Mouse (Mus musculus) splenic B cell, adult 2 months (primary cell): ENCODE data around the gene Tmem44.
A peak's percentile ranks its signal among the peaks of the same experiment; 100 is the strongest.

ENCODE experiments used
- DNase-seq: peaks from one replicate; pipeline ENCODE4 v3.0.0-alpha.2; 2011; ENCODE audit warnings: low read depth, low spot score
- H3K27me3 ChIP-seq: 2 replicates; pipeline ENCODE4 v1.6.1; 2012; ENCODE audit warnings: mild to moderate bottlenecking, low read length, moderate library complexity, mixed read lengths; ENCODE audit not compliant: control insufficient read depth, poor library complexity, insufficient read depth, severe bottlenecking
- H3K36me3 ChIP-seq: 2 replicates; pipeline ENCODE4 v1.6.1; 2012; ENCODE audit warnings: mild to moderate bottlenecking, low read length, moderate library complexity, mixed read lengths; ENCODE audit not compliant: control insufficient read depth, poor library complexity, insufficient read depth, severe bottlenecking

The Tmem44 gene

GRCm38 (mm10) chr16:30516993-30517392 lies 33.6 kb downstream of the Tmem44 start:
- DNase-seq = no peak
- Histone ChIP-seq H3K27me3 (no peaks in the 10 kb centered on the region), H3K36me3 (no peaks in the 10 kb centered on the region)

GRCm38 (mm10) chr16:30515418-30515817 lies 35.2 kb downstream of the Tmem44 start:
- H3K27me3 ChIP-seq = no peaks in the 10 kb centered on the region
- H3K36me3 ChIP-seq = no peaks in the 10 kb centered on the region
- DNase-seq = peak; percentile 68

- Histone ChIP-seq H3K36me3 (no peaks in the 10 kb centered on the region), H3K27me3 (no peaks in the 10 kb centered on the region)
- DNase-seq = no peak
Measured at GRCm38 (mm10) chr16:30513050-30514024, 37.3 kb downstream of the Tmem44 start.

GRCm38 (mm10) chr16:30512375-30513049 lies 38.1 kb downstream of the Tmem44 start:
- Histone ChIP-seq H3K36me3 (no peaks in the 10 kb centered on the region), H3K27me3 (no peaks in the 10 kb centered on the region)
- DNase-seq = no peak

- Histone ChIP-seq H3K27me3 (no peaks in the 10 kb centered on the region), H3K36me3 (no peaks in the 10 kb centered on the region)
- DNase-seq = peak; percentile 52
Measured at GRCm38 (mm10) chr16:30511563-30512340, 38.9 kb downstream of the Tmem44 start.

- H3K27me3 ChIP-seq = no peaks in the 10 kb centered on the region
- peak; percentile 92 for DNase-seq
- H3K36me3 ChIP-seq = no peaks in the 10 kb centered on the region
Measured at GRCm38 (mm10) chr16:30510504-30511451, 39.9 kb downstream of the Tmem44 start.

- no peaks in the 10 kb centered on the region for H3K36me3 ChIP-seq
- H3K27me3 ChIP-seq = no peaks in the 10 kb centered on the region
- DNase-seq = no peak
Measured at GRCm38 (mm10) chr16:30510091-30510490, 40.6 kb downstream of the Tmem44 start.

GRCm38 (mm10) chr16:30509340-30509739 lies 41.3 kb downstream of the Tmem44 start:
- H3K36me3 ChIP-seq = no peaks in the 10 kb centered on the region
- H3K27me3 ChIP-seq = no peaks in the 10 kb centered on the region
- DNase-seq = no peak

- no peaks in the 10 kb centered on the region for H3K27me3 ChIP-seq
- H3K36me3 ChIP-seq = no peaks in the 10 kb centered on the region
- no peak for DNase-seq
Measured at GRCm38 (mm10) chr16:30508738-30509137, 41.9 kb downstream of the Tmem44 start.

GRCm38 (mm10) chr16:30507120-30507519 lies 43.5 kb downstream of the Tmem44 start:
- no peaks in the 10 kb centered on the region for H3K36me3 ChIP-seq
- DNase-seq = no peak
- no peaks in the 10 kb centered on the region for H3K27me3 ChIP-seq

GRCm38 (mm10) chr16:30505311-30506031 lies 45.2 kb downstream of the Tmem44 start:
- DNase-seq = no peak
- no peaks in the 10 kb centered on the region for H3K36me3 ChIP-seq
- H3K27me3 ChIP-seq = no peaks in the 10 kb centered on the region

GRCm38 (mm10) chr16:30504856-30505255 lies 45.8 kb downstream of the Tmem44 start:
- H3K36me3 ChIP-seq = no peaks in the 10 kb centered on the region
- H3K27me3 ChIP-seq = no peaks in the 10 kb centered on the region
- no peak for DNase-seq

GRCm38 (mm10) chr16:30503958-30504357 lies 46.7 kb downstream of the Tmem44 start:
- H3K36me3 ChIP-seq = no peaks in the 10 kb centered on the region
- H3K27me3 ChIP-seq = no peaks in the 10 kb centered on the region
- DNase-seq = peak; percentile 75
